Mouse (Mus musculus): Measurements from ENCODE around the gene Gal. TPM values are rescaled to one million over a fixed set of nuclear protein-coding genes. Genes with fewer than 3 reads are reported as not detected.

The Gal gene
- polyA plus RNA-seq (2017; shearing (Covaris generic)): not detected

DNA sequence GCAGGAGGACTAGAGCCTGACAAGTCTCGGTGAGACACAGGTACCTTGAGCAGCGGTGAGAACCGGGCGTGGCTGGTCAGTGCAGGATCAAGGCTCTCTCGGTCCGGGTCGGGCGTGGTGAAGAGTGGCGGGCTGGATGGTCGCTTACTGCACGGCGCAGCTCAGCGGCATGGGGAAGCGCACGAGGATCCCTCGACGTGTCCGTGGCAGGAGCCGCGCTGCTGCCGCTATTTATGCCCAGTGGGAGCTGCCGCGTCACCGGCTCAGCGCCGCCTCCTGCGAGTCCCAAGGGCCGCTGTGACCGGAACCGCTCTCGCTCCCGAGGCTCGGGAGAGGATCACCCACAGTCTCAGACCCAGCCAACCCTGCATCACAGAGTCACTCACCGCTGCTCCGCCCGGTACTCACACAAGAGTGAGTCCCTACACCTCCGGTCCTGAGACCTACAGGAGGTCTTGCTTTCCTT lies at the start of gene Gal:
Gene Gal, minus strand, starts transcription at position 277 of the 466 bp plus-strand sequence.

GRCm38 (mm10) chr19:3388629-3389057 lies 25.7 kb downstream of the Gal start, which contains the start of gene Tesmin:
TSS of gene Tesmin (plus strand) at chr19:3388857.

Other genes starting within 250 kb of the Gal start
- 93.1 TPM for gene Mrpl21, start 131.6 kb downstream of the Gal start, polyA plus RNA-seq (2017; shearing (Covaris generic))
- 15.0 TPM for gene Ighmbp2, start 131.5 kb downstream of the Gal start, polyA plus RNA-seq (2017; shearing (Covaris generic))
- gene Cpt1a, start 92.2 kb downstream of the Gal start, polyA plus RNA-seq (2017; shearing (Covaris generic)): 24.6 TPM
- gene Tesmin, start 25.7 kb downstream of the Gal start, polyA plus RNA-seq (2017; shearing (Covaris generic)): not detected
- gene Ppp6r3, start 161.2 kb upstream of the Gal start, polyA plus RNA-seq (2017; shearing (Covaris generic)): 89.2 TPM